Mouse (Mus musculus): Measurements from ENCODE around the gene Adamts13.

Adamts13 gene

GRCm38 (mm10) chr2:26973116-26973515, at the start of gene Adamts13:
Gene Adamts13 (plus strand): TSS chr2:26973416.
- DNase-seq (ENCODE audit: low spot score in 2 of 2): no peak

GRCm38 (mm10) chr2:26927745-26928476, 45.3 kb upstream of the Adamts13 start:
- no peak for DNase-seq (ENCODE audit: low spot score in 2 of 2)

GRCm38 (mm10) chr2:26930390-26930789, 42.8 kb upstream of the Adamts13 start:
- DNase-seq (ENCODE audit: low spot score in 2 of 2): peak in 1 of 2 experiments; percentile 63

- DNase-seq (ENCODE audit: low spot score in 2 of 2): no peak
Measured at GRCm38 (mm10) chr2:26932473-26933303, 40.5 kb upstream of the Adamts13 start.

- DNase-seq (ENCODE audit: low spot score in 2 of 2): peak; percentile 78 to 83
Measured at GRCm38 (mm10) chr2:26933304-26934055, 39.7 kb upstream of the Adamts13 start, which contains the start of the genes Surf4 and Stkld1. Gene Surf4 (minus strand): TSS chr2:26933928. Gene Stkld1 (plus strand): TSS chr2:26934047.

GRCm38 (mm10) chr2:26935286-26935685, 37.9 kb upstream of the Adamts13 start:
- no peak for DNase-seq (ENCODE audit: low spot score in 2 of 2)

GRCm38 (mm10) chr2:26936425-26936824, 36.8 kb upstream of the Adamts13 start:
- DNase-seq (ENCODE audit: low spot score in 2 of 2): no peak

- no peak for DNase-seq (ENCODE audit: low spot score in 2 of 2)
Measured at GRCm38 (mm10) chr2:26941539-26941938, 31.7 kb upstream of the Adamts13 start.

GRCm38 (mm10) chr2:26943253-26943652, 30.0 kb upstream of the Adamts13 start:
- no peak for DNase-seq (ENCODE audit: low spot score in 2 of 2)

GRCm38 (mm10) chr2:26950411-26950810, 22.8 kb upstream of the Adamts13 start:
- no peak for DNase-seq (ENCODE audit: low spot score in 2 of 2)

- DNase-seq (ENCODE audit: low spot score in 2 of 2): no peak
Measured at GRCm38 (mm10) chr2:26951346-26951905, 21.8 kb upstream of the Adamts13 start.

GRCm38 (mm10) chr2:26952193-26952592, 21.0 kb upstream of the Adamts13 start:
- no peak for DNase-seq (ENCODE audit: low spot score in 2 of 2)

GRCm38 (mm10) chr2:26952866-26953265, 20.4 kb upstream of the Adamts13 start:
- no peak for DNase-seq (ENCODE audit: low spot score in 2 of 2)

- no peak for DNase-seq (ENCODE audit: low spot score in 2 of 2)
Measured at GRCm38 (mm10) chr2:26954735-26955395, 18.4 kb upstream of the Adamts13 start.

GRCm38 (mm10) chr2:26956811-26957487, 16.3 kb upstream of the Adamts13 start:
- no peak for DNase-seq (ENCODE audit: low spot score in 2 of 2)

- no peak for DNase-seq (ENCODE audit: low spot score in 2 of 2)
Measured at GRCm38 (mm10) chr2:26957488-26957859, 15.7 kb upstream of the Adamts13 start.

- no peak for DNase-seq (ENCODE audit: low spot score in 2 of 2)
Measured at GRCm38 (mm10) chr2:26960756-26961155, 12.5 kb upstream of the Adamts13 start.

GRCm38 (mm10) chr2:26963923-26964723, 9.1 kb upstream of the Adamts13 start, which contains the start of gene Rexo4:
Gene Rexo4 (minus strand): TSS chr2:26964386.
- DNase-seq (ENCODE audit: low spot score in 2 of 2): peak; percentile 89 to 93

GRCm38 (mm10) chr2:26964724-26965370, 8.4 kb upstream of the Adamts13 start:
- no peak for DNase-seq (ENCODE audit: low spot score in 2 of 2)
